Mouse (Mus musculus): ENCODE results near the gene Zc3h7a.

- TF ChIP-seq HCFC1 (IDR thresholded peaks at IDR 0.05; ENCODE audit: low read depth, low read length): no peak
- no peak for TF ChIP-seq CTCF (IDR thresholded peaks at IDR 0.05 in 2 of 3, conservative IDR thresholded peaks at IDR 0.05 in 1 of 3; ENCODE audit: control insufficient read depth in 1 of 3, insufficient read depth in 1 of 3, low read depth in 2 of 3, low read length in 3 of 3, poor library complexity in 1 of 3, severe bottlenecking in 1 of 3)
- TF ChIP-seq BHLHE40 (IDR thresholded peaks at IDR 0.05; ENCODE audit: borderline replicate concordance, low read depth, low read length): no peak
- no peak for TF ChIP-seq JUND (IDR thresholded peaks at IDR 0.05; ENCODE audit: low read depth, low read length)
- TF ChIP-seq ZNF384 (IDR thresholded peaks at IDR 0.05; ENCODE audit: low read depth, low read length): no peak
- TF ChIP-seq UBTF (IDR thresholded peaks at IDR 0.05; ENCODE audit: borderline replicate concordance, insufficient read depth, low read depth, low read length): no peak
Observed at GRCm38 (mm10) chr16:11124110-11124509, 52.1 kb downstream of the Zc3h7a start.

Data from MEL (cell line).